In the genomic region with DNA sequence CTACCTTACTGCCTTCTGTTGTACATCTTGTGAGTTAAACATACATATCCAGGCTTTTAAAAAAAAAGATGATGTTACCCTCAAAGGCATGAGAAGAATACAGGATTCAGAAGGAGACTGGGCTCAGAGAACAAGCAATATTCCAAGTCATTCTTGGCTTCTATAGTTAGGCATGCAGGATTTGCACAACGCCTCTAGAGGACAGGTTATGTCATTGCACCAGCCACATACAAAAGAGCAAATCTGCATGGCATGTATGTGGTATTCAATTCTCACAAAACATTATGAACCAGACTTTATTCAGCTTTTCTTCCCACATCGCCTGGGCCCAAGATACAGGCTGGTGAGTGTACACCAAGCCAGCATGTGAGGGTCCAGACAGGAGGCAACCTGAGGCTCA, we compare ENCODE assay signal across 15 mouse cellular contexts.
DNase-seq lines count a peak whose midpoint lies in the region; ATAC-seq and TF ChIP-seq lines count a peak whose summit lies in the region.
"Had no signal": no experiment of that assay in that cellular context is flagged by ENCODE, and none has a peak within 500 bp of the region (broad histone marks: within the 10 kb centered on the region; RNA-seq: fewer than 3 reads in every experiment).

No protein-coding gene starts in this region.

- no peak for TF ChIP-seq EP300 in lung, postnatal 0 days (IDR thresholded peaks at IDR 0.05)

- H3K9ac ChIP-seq in hindbrain, embryonic 14.5 days: no peak overlapping the region
- no peak overlapping the region for H3K9ac ChIP-seq in hindbrain, embryonic 12.5 days
- no peak overlapping the region for H3K9ac ChIP-seq in lung, postnatal 0 days (replicated peaks; ENCODE audit: low read depth)
- H3K9ac ChIP-seq: embryonic facial prominence, embryonic 12.5 days; forebrain, embryonic 13.5 days; heart, embryonic 12.5 days had no signal

- H3K4me1 ChIP-seq in hindbrain, embryonic 14.5 days (replicated peaks; ENCODE audit: control insufficient read depth, insufficient read depth, low read length): no peaks in the 10 kb centered on the region
- no peaks in the 10 kb centered on the region for H3K4me1 ChIP-seq in hindbrain, embryonic 12.5 days
- H3K4me1 ChIP-seq in lung, postnatal 0 days (ENCODE audit: insufficient read depth, low read depth, low read length): no peaks in the 10 kb centered on the region
- H3K4me1 ChIP-seq: embryonic facial prominence, embryonic 12.5 days; forebrain, embryonic 13.5 days; heart, embryonic 12.5 days had no signal

- CTCF ChIA-PET in Patski (lab: Charles Lee): no interaction called here

- ATAC-seq in hindbrain, embryonic 14.5 days (ENCODE audit: low FRiP score): no peak
- no peak for ATAC-seq in hindbrain, embryonic 12.5 days (ENCODE audit: low FRiP score)
- no peak for ATAC-seq in lung, postnatal 0 days
- no peak for ATAC-seq in Patski
- ATAC-seq in megakaryocyte-erythroid progenitor cell, adult 5-6 weeks (replicated peaks; ENCODE audit: low FRiP score, low TSS enrichment, poor library complexity, severe bottlenecking): peak; percentile 48; the same call in 1 of the 2 replicates
- ATAC-seq: forebrain, embryonic 13.5 days; hindbrain, embryonic 16.5 days had no signal

- WGBS in hindbrain, embryonic 14.5 days: 38% methylated on average over 2 of the region's 2 CpGs
- 38% methylated on average over 2 of the region's 2 CpGs for whole genome bisulfite sequencing in hindbrain, embryonic 12.5 days
- WGBS in lung, postnatal 0 days: 13% methylated on average over 2 of the region's 2 CpGs

- TF ChIP-seq CTCF in lung, postnatal 0 days (IDR thresholded peaks at IDR 0.05): peak; percentile 56
- peak; percentile 56 for TF ChIP-seq CTCF in Patski (IDR thresholded peaks at IDR 0.05)

- no peak overlapping the region for H3K4me2 ChIP-seq in hindbrain, embryonic 14.5 days (replicated peaks)
- H3K4me2 ChIP-seq in hindbrain, embryonic 12.5 days (replicated peaks): no peak overlapping the region
- H3K4me2 ChIP-seq in lung, postnatal 0 days (replicated peaks; ENCODE audit: low read depth, low read length): no peak overlapping the region
- H3K4me2 ChIP-seq: embryonic facial prominence, embryonic 12.5 days; forebrain, embryonic 13.5 days; heart, embryonic 12.5 days had no signal

- in situ Hi-C loops in Patski (cut with MboI; ENCODE audit: low pct_unique_long_range_greater_than_20kb): no loop called here

- peaks cover 19% of the 10 kb centered on the region for H3K36me3 ChIP-seq in hindbrain, embryonic 14.5 days (replicated peaks; ENCODE audit: control insufficient read depth, insufficient read depth)
- no peaks in the 10 kb centered on the region for H3K36me3 ChIP-seq in hindbrain, embryonic 12.5 days
- no peaks in the 10 kb centered on the region for H3K36me3 ChIP-seq in lung, postnatal 0 days (ENCODE audit: insufficient read depth, low read length)
- H3K36me3 ChIP-seq: embryonic facial prominence, embryonic 12.5 days; heart, embryonic 12.5 days had no signal

- H3K27me3 ChIP-seq in hindbrain, embryonic 14.5 days (ENCODE audit: control insufficient read depth, insufficient read depth, low read length): no peaks in the 10 kb centered on the region
- no peaks in the 10 kb centered on the region for H3K27me3 ChIP-seq in hindbrain, embryonic 12.5 days
- no peaks in the 10 kb centered on the region for H3K27me3 ChIP-seq in lung, postnatal 0 days (replicated peaks; ENCODE audit: insufficient read depth, low read length)
- no peaks in the 10 kb centered on the region for H3K27me3 ChIP-seq in Patski
- H3K27me3 ChIP-seq: embryonic facial prominence, embryonic 12.5 days; forebrain, embryonic 13.5 days; heart, embryonic 12.5 days had no signal

- 0 out of 2 replicates have a peak, but pooled peaks cover 5% of the 10 kb centered on the region for H3K9me3 ChIP-seq in hindbrain, embryonic 14.5 days (ENCODE audit: control insufficient read depth, low read length)
- no peaks in the 10 kb centered on the region for H3K9me3 ChIP-seq in hindbrain, embryonic 12.5 days (replicated peaks)
- H3K9me3 ChIP-seq in lung, postnatal 0 days (ENCODE audit: low read length): no peaks in the 10 kb centered on the region
- H3K9me3 ChIP-seq: embryonic facial prominence, embryonic 12.5 days; forebrain, embryonic 13.5 days had no signal

- H3K4me3 ChIP-seq in hindbrain, embryonic 14.5 days (replicated peaks; ENCODE audit: low read length): no peak overlapping the region
- no peak overlapping the region for H3K4me3 ChIP-seq in hindbrain, embryonic 12.5 days
- no peak overlapping the region for H3K4me3 ChIP-seq in lung, postnatal 0 days (ENCODE audit: low read depth, low read length)
- H3K4me3 ChIP-seq: embryonic facial prominence, embryonic 12.5 days; forebrain, embryonic 13.5 days; heart, embryonic 12.5 days had no signal

- DNase-seq in hindbrain, embryonic 14.5 days (ENCODE audit: low spot score): peak; percentile 40
- DNase-seq in lung, postnatal 0 days (ENCODE audit: low spot score): no peak
- no peak for DNase-seq in lung, adult 18-20 months
- no peak for DNase-seq in Patski (ENCODE audit: low read depth, low spot score)
- no peak for DNase-seq in thymus, postnatal 25 days
- DNase-seq: cerebellum, adult 8-10 months; gastrocnemius, postnatal 14 days; kidney, postnatal 14 days; lung, postnatal 4 days had no signal

- POLR2A ChIA-PET in Patski (lab: Charles Lee): interaction anchor here (0.6 to 0.7 kb wide), 2 partner anchors 28 to 33 kb away, joined by 3 to 4 read pairs; no protein-coding TSS in a partner anchor

- no peak overlapping the region for H3K27ac ChIP-seq in hindbrain, embryonic 14.5 days
- no peak overlapping the region for H3K27ac ChIP-seq in hindbrain, embryonic 12.5 days
- no peak overlapping the region for H3K27ac ChIP-seq in lung, postnatal 0 days (ENCODE audit: low read length)
- H3K27ac ChIP-seq: embryonic facial prominence, embryonic 12.5 days; forebrain, embryonic 13.5 days had no signal
